Mouse (Mus musculus): ENCODE measurements at regions not wholly inside any gene's neighbourhood (a gene's known extent, or its start where the extent isn't known, plus 50 kb on each side); places are given as distances from the start of the nearest gene placed in this dataset.
"Not testable (repeated sequence)": the region's sequence is repeated elsewhere in the genome, so short reads cannot be mapped to it uniquely, and the experiment has no call there.

GRCm38 (mm10) chr10:37792878-37793277 is 654.2 kb upstream of the Marcks start:
- H3K9ac ChIP-seq (ENCODE audit: low read depth, low read length) = no peak overlapping the region
- no peaks in the 10 kb centered on the region for H3K36me3 ChIP-seq (ENCODE audit: control insufficient read depth, insufficient read depth, low read length)
- no peaks in the 10 kb centered on the region for H3K4me1 ChIP-seq (ENCODE audit: control insufficient read depth, insufficient read depth, low read length)
- ATAC-seq (replicated peaks; ENCODE audit: insufficient number of reproducible peaks, low FRiP score, low TSS enrichment) = no peak
- H3K27ac ChIP-seq (ENCODE audit: low read depth, low read length) = no peak overlapping the region
- H3K4me3 ChIP-seq (ENCODE audit: low read depth, low read length) = no peak overlapping the region
- WGBS (ENCODE audit: insufficient replicate concordance) = 71% methylated on average over 3 of the region's 3 CpGs
- H3K4me2 ChIP-seq = no peak overlapping the region
- no peaks in the 10 kb centered on the region for H3K9me3 ChIP-seq (replicated peaks; ENCODE audit: control insufficient read depth, low read length)
- H3K27me3 ChIP-seq (ENCODE audit: control insufficient read depth, insufficient read depth, low read length) = no peaks in the 10 kb centered on the region

- no peak for ATAC-seq (replicated peaks; ENCODE audit: insufficient number of reproducible peaks, low FRiP score, low TSS enrichment)
- H3K27ac ChIP-seq (ENCODE audit: low read depth, low read length) = no peak overlapping the region
- 83% methylated on average over 5 of the region's 5 CpGs for WGBS (ENCODE audit: insufficient replicate concordance)
- no peak overlapping the region for H3K9ac ChIP-seq (ENCODE audit: low read depth, low read length)
- no peak overlapping the region for H3K4me2 ChIP-seq
- H3K27me3 ChIP-seq (ENCODE audit: control insufficient read depth, insufficient read depth, low read length) = no peaks in the 10 kb centered on the region
- H3K4me3 ChIP-seq (ENCODE audit: low read depth, low read length) = no peak overlapping the region
- H3K36me3 ChIP-seq (ENCODE audit: control insufficient read depth, insufficient read depth, low read length) = no peaks in the 10 kb centered on the region
- H3K4me1 ChIP-seq (ENCODE audit: control insufficient read depth, insufficient read depth, low read length) = no peaks in the 10 kb centered on the region
- H3K9me3 ChIP-seq (replicated peaks; ENCODE audit: control insufficient read depth, low read length) = no peaks in the 10 kb centered on the region
Measured at GRCm38 (mm10) chr10:37788049-37788448, 649.3 kb upstream of the Marcks start.

DNA sequence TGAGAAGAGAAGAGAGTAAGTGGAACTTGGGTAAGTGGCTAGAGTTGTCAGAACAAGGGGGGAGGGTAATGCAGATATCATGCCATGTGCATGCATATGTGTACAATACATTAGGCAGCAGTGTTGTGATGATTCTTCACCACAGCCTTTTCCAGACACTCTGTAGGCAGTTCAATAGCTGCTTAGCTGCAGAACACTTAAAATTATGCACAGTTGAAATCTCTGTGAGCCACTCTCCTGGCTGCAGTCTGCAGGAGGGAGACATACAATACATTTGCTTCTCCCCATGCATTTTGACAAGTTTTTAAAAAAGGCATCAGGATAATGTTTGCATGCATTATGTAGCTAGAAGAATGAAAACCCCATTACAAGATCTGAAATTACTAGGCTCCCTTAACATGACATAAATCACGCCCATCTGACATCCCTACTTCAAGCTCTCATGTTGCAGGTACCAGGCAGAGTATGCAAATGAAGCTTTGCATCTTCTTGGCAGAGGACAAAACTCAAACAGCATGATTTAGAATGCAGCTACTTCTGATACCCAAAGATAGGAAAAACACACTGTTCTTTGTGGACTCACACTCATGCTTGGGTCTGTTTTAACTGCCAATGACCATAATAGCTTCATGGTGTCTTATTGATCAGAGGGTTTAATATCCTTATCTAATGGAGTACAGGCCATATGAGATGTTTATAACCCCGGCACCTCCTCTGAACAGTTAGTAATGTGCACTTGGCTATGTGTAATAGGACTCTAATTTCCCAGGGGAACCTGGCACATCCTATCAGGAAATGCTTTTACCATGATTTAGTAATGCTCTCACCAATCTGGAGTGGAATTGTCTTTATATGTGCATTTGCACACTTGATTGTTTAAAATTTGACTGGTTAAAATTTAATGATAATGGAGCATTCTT is 640.9 kb upstream of the Marcks start:
- Histone ChIP-seq H3K36me3 (ENCODE audit: control insufficient read depth, insufficient read depth, low read length) (no peaks in the 10 kb centered on the region), H3K27ac (ENCODE audit: low read depth, low read length) (no peak overlapping the region), H3K27me3 (ENCODE audit: control insufficient read depth, insufficient read depth, low read length) (no peaks in the 10 kb centered on the region), H3K9ac (ENCODE audit: low read depth, low read length) (no peak overlapping the region), H3K4me1 (ENCODE audit: control insufficient read depth, insufficient read depth, low read length) (no peaks in the 10 kb centered on the region), H3K9me3 (replicated peaks; ENCODE audit: control insufficient read depth, low read length) (no peaks in the 10 kb centered on the region), H3K4me3 (ENCODE audit: low read depth, low read length) (no peak overlapping the region), H3K4me2 (no peak overlapping the region)
- 63% methylated on average over 2 of the region's 2 CpGs for WGBS (ENCODE audit: insufficient replicate concordance)
- no peak for ATAC-seq (replicated peaks; ENCODE audit: insufficient number of reproducible peaks, low FRiP score, low TSS enrichment)

DNA sequence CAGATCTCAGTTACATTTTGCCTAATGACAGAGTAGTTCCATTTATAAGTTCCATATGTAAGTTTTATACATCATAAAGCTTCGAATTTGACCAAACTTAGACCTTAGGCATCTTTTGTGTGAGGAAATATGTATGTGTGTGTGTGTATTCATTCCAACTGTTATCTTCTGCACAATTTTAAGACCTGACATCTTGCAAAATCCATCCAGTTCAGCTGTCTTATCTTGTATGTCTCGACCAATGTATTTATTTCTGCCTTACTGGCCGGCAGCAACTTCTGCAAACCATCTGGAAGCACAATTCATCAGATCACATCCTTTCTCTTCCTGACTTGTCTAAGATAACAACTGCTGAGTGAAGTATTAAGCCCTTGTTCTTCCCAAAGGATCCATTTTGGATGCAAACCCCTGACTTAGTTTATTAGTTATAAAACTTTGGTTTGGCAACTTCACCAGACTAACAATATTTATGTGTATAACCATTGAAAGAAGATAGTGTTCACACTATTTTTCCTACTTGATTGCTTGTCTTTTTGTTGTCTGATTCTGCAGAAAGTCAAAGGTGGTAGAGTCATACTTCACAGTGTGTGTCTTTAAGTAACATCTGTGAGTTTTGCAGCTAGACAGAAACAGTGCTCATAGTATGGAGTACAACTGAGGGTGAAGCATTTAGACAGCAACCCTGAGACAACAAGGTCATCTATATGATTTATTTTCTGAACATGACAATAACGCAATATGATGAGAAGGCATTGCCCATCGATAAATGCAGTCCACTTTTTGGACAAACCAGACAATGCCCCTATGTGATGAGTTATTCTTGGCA is 622.0 kb upstream of the Marcks start:
- Histone ChIP-seq H3K4me1 (ENCODE audit: control insufficient read depth, insufficient read depth, low read length) (no peaks in the 10 kb centered on the region), H3K27me3 (ENCODE audit: control insufficient read depth, insufficient read depth, low read length) (no peaks in the 10 kb centered on the region), H3K9ac (ENCODE audit: low read depth, low read length) (no peak overlapping the region), H3K36me3 (ENCODE audit: control insufficient read depth, insufficient read depth, low read length) (no peaks in the 10 kb centered on the region), H3K4me2 (no peak overlapping the region), H3K27ac (ENCODE audit: low read depth, low read length) (no peak overlapping the region), H3K9me3 (replicated peaks; ENCODE audit: control insufficient read depth, low read length) (no peaks in the 10 kb centered on the region), H3K4me3 (ENCODE audit: low read depth, low read length) (no peak overlapping the region)
- ATAC-seq (replicated peaks; ENCODE audit: insufficient number of reproducible peaks, low FRiP score, low TSS enrichment) = no peak
- 55% methylated on average over 5 of the region's 5 CpGs for WGBS (ENCODE audit: insufficient replicate concordance)

DNA sequence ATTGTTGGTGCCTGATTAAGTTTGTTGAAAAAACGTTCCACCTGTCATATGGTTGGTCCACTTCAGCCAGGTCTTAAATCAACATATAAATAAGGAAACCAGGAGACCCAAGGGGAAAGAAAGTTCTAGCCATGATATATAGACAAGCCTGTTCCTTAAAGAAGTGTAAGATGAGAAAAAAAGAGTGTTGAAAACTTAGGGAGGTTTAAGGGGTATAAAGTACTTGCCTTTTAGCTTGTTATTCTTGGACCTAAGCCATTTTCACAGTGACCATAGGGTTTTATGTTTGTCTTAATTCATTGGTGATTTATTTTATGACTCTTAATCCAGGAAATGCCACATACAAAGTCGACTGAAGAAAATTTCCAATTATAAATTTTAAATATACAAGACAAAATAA is 602.9 kb upstream of the Marcks start:
- WGBS (ENCODE audit: insufficient replicate concordance) = 39% methylated on average over 2 of the region's 2 CpGs
- no peaks in the 10 kb centered on the region for H3K4me1 ChIP-seq (ENCODE audit: control insufficient read depth, insufficient read depth, low read length)
- H3K4me3 ChIP-seq (ENCODE audit: low read depth, low read length) = no peak overlapping the region
- H3K9me3 ChIP-seq (replicated peaks; ENCODE audit: control insufficient read depth, low read length) = no peaks in the 10 kb centered on the region
- no peak for ATAC-seq (replicated peaks; ENCODE audit: insufficient number of reproducible peaks, low FRiP score, low TSS enrichment)
- H3K27me3 ChIP-seq (ENCODE audit: control insufficient read depth, insufficient read depth, low read length) = no peaks in the 10 kb centered on the region
- no peak overlapping the region for H3K4me2 ChIP-seq
- no peaks in the 10 kb centered on the region for H3K36me3 ChIP-seq (ENCODE audit: control insufficient read depth, insufficient read depth, low read length)
- H3K27ac ChIP-seq (ENCODE audit: low read depth, low read length) = no peak overlapping the region
- no peak overlapping the region for H3K9ac ChIP-seq (ENCODE audit: low read depth, low read length)

GRCm38 (mm10) chr10:37739024-37739423 is 600.3 kb upstream of the Marcks start:
- no peaks in the 10 kb centered on the region for H3K4me1 ChIP-seq (ENCODE audit: control insufficient read depth, insufficient read depth, low read length)
- 29% methylated on average over 2 of the region's 2 CpGs for WGBS (ENCODE audit: insufficient replicate concordance)
- ATAC-seq (replicated peaks; ENCODE audit: insufficient number of reproducible peaks, low FRiP score, low TSS enrichment) = no peak

GRCm38 (mm10) chr10:37725609-37726008 is 586.9 kb upstream of the Marcks start:
- WGBS (ENCODE audit: insufficient replicate concordance) = 71% methylated on average over 4 of the region's 4 CpGs
- no peak for ATAC-seq (replicated peaks; ENCODE audit: insufficient number of reproducible peaks, low FRiP score, low TSS enrichment)

More at GRCm38 (mm10) chr10:37739024-37739423, 600.3 kb upstream of the Marcks start:
- Histone ChIP-seq H3K27ac (ENCODE audit: low read depth, low read length) (no peak overlapping the region), H3K4me2 (no peak overlapping the region), H3K4me3 (ENCODE audit: low read depth, low read length) (no peak overlapping the region), H3K9me3 (replicated peaks; ENCODE audit: control insufficient read depth, low read length) (no peaks in the 10 kb centered on the region), H3K27me3 (ENCODE audit: control insufficient read depth, insufficient read depth, low read length) (no peaks in the 10 kb centered on the region), H3K9ac (ENCODE audit: low read depth, low read length) (no peak overlapping the region), H3K36me3 (ENCODE audit: control insufficient read depth, insufficient read depth, low read length) (no peaks in the 10 kb centered on the region)

DNA sequence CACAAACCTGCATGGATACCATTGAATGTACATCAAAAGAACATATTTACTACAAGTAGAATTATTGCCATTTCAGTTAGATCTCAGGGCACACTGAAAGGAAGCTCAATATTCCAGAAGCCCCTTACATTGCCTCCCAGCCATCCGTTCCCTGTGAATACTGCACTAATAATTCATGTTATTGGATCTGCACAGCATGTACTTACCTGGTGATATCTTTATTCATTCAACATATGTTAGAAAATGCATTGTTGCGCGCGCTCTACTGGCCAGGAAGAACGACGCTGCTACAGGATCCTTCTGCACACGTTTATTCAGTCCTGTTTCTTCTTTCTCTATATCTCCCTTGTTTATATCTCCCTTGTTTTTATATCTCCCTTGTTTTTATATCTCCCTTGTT is 586.3 kb upstream of the Marcks start:
- not testable (repeated sequence) for H3K9me3 ChIP-seq (replicated peaks; ENCODE audit: control insufficient read depth, low read length); H3K27ac ChIP-seq (ENCODE audit: low read depth, low read length); ATAC-seq (replicated peaks; ENCODE audit: insufficient number of reproducible peaks, low FRiP score, low TSS enrichment); H3K4me1 ChIP-seq (ENCODE audit: control insufficient read depth, insufficient read depth, low read length); H3K27me3 ChIP-seq (ENCODE audit: control insufficient read depth, insufficient read depth, low read length); H3K9ac ChIP-seq (ENCODE audit: low read depth, low read length); H3K4me3 ChIP-seq (ENCODE audit: low read depth, low read length); H3K36me3 ChIP-seq (ENCODE audit: control insufficient read depth, insufficient read depth, low read length); H3K4me2 ChIP-seq
- 82% methylated on average over 7 of the region's 7 CpGs for WGBS (ENCODE audit: insufficient replicate concordance)

More at GRCm38 (mm10) chr10:37725609-37726008, 586.9 kb upstream of the Marcks start:
- no peaks in the 10 kb centered on the region for H3K36me3 ChIP-seq (ENCODE audit: control insufficient read depth, insufficient read depth, low read length)
- H3K4me1 ChIP-seq (ENCODE audit: control insufficient read depth, insufficient read depth, low read length) = no peaks in the 10 kb centered on the region
- no peak overlapping the region for H3K4me2 ChIP-seq
- H3K27me3 ChIP-seq (ENCODE audit: control insufficient read depth, insufficient read depth, low read length) = no peaks in the 10 kb centered on the region
- H3K27ac ChIP-seq (ENCODE audit: low read depth, low read length) = no peak overlapping the region
- H3K9ac ChIP-seq (ENCODE audit: low read depth, low read length) = no peak overlapping the region
- no peak overlapping the region for H3K4me3 ChIP-seq (ENCODE audit: low read depth, low read length)
- no peaks in the 10 kb centered on the region for H3K9me3 ChIP-seq (replicated peaks; ENCODE audit: control insufficient read depth, low read length)

Data from heart, embryonic 11.5 days (tissue).